Mouse (Mus musculus): ENCODE results near the gene Hes2. TPM values are rescaled to one million over a fixed set of nuclear protein-coding genes. Genes with fewer than 3 reads are reported as not detected.

The Hes2 gene
- polyA plus RNA-seq, 1 experiment from 2014 or later = 2.4 TPM

DNA sequence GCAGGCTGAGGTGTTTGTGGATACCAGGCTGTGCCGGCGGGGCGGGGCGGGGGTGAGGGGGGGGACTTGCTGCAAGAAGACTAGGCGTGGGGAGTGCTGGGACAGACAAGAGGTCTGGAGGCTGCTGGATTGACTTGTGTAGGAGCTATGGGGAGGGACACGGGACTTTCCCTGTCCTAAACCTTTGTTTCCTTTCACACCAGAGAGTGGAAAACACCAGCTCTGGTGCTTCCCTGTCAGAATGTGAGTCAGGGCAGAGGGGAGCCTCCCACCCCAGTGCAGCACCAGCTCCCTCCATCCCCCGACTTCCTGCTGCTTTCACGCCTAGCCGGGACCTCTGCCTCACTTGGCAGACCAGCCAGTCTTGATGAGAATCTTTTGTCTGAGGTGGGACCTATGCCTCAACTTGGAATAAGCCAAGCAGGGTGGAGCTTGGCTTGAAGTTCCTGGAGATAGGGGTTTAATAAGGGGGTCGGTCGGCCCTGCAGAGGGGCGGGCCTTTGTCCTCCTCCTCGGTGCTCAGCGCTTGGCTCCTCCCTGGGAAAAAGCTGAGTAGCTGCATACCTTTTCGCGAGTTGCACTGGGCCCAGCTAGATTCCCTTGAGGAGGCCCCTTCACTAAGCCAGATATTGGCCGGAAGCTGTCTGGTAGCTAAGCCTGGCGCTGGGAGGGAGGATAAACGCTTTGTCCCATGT, 27.0 kb downstream of the Hes2 start:
- Histone ChIP-seq H3K4me1 (peaks cover 29% of the 10 kb centered on the region), H3K9ac (peak overlapping the region; percentile 48), H3K27ac (peak overlapping the region; percentile 76), H3K36me3 (no peaks in the 10 kb centered on the region), H3K4me3 (peak overlapping the region; percentile 10; the same call in 1 of the 2 replicates), H3K9me3 (replicated peaks) (no peaks in the 10 kb centered on the region), H3K4me2 (replicated peaks) (peak overlapping the region; percentile 45), H3K27me3 (no peaks in the 10 kb centered on the region)
- peak; percentile 55 for ATAC-seq (ENCODE audit: low FRiP score)
- 3% methylated on average over 19 of the region's 19 CpGs for WGBS

GRCm38 (mm10) chr4:152186205-152187082, 27.8 kb downstream of the Hes2 start:
- peak overlapping the region; percentile 45 for H3K4me2 ChIP-seq (replicated peaks)
- WGBS = 42% methylated on average over 14 of the region's 14 CpGs
- no peaks in the 10 kb centered on the region for H3K36me3 ChIP-seq
- no peaks in the 10 kb centered on the region for H3K27me3 ChIP-seq
- ATAC-seq (ENCODE audit: low FRiP score) = 0 out of 2 replicates have a peak, but pooled peaks have one; percentile 29
- peak overlapping the region; percentile 76 for H3K27ac ChIP-seq
- no peaks in the 10 kb centered on the region for H3K9me3 ChIP-seq (replicated peaks)
- H3K9ac ChIP-seq = peak overlapping the region; percentile 48; the same call in 1 of the 2 replicates
- peak overlapping the region; percentile 10; the same call in 1 of the 2 replicates for H3K4me3 ChIP-seq
- H3K4me1 ChIP-seq = peaks cover 34% of the 10 kb centered on the region

DNA sequence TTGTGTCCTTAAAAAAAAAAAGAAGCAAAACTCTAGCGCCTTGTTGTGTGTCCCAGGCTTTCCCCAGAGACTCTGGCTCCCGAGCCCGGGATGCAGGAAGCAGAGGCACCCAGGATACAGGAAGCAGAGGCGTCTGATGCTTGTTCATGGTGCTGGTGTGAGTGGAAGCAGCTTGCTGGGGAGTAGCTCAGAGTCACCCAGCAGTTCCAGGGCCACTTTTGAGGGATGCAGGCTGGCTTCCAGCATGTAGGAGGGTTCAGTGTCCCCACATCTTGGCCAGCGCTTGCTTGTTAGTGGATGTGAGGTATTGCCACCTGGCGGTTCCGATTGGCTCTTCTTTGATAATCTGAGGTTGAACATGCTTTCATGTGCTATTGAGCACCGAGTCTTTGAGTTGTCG, 28.5 kb downstream of the Hes2 start:
- no peaks in the 10 kb centered on the region for H3K27me3 ChIP-seq
- no peak for ATAC-seq (ENCODE audit: low FRiP score)
- H3K4me2 ChIP-seq (replicated peaks) = no peak overlapping the region
- 87% methylated on average over 9 of the region's 9 CpGs for WGBS
- no peak overlapping the region for H3K9ac ChIP-seq
- H3K9me3 ChIP-seq (replicated peaks) = no peaks in the 10 kb centered on the region
- H3K36me3 ChIP-seq = no peaks in the 10 kb centered on the region
- no peak overlapping the region for H3K27ac ChIP-seq
- no peak overlapping the region for H3K4me3 ChIP-seq
- peaks cover 34% of the 10 kb centered on the region for H3K4me1 ChIP-seq

- no peak for ATAC-seq (ENCODE audit: low FRiP score)
- H3K4me2 ChIP-seq (replicated peaks) = no peak overlapping the region
- no peaks in the 10 kb centered on the region for H3K27me3 ChIP-seq
- H3K9ac ChIP-seq = no peak overlapping the region
- H3K27ac ChIP-seq = no peak overlapping the region
- no peaks in the 10 kb centered on the region for H3K36me3 ChIP-seq
- no peaks in the 10 kb centered on the region for H3K9me3 ChIP-seq (replicated peaks)
- H3K4me1 ChIP-seq = peaks cover 42% of the 10 kb centered on the region
- H3K4me3 ChIP-seq = no peak overlapping the region
- 94% methylated on average over 2 of the region's 2 CpGs for WGBS
Observed at GRCm38 (mm10) chr4:152188651-152189050, 30.0 kb downstream of the Hes2 start.

DNA sequence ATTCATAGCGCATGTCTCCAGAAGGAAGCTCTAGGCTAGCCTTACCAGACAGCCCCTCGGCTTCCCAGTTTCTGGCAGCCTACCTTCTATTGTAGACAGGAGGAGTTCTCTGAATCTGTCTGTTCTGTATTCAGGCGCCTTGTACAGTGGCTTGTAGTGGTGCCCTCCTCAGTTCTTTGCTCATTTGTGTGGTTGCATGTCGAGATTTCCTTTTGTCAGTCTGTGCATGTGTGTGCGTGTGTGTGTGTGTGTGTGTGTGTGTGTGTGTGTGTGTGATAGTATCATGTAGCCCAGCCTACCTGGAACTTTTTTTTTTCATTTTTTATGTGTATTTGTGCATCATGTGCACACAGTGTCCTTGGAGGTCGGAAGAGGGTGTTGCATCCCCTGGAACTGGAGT, 30.4 kb downstream of the Hes2 start:
- Histone ChIP-seq H3K4me2 (replicated peaks) (no peak overlapping the region), H3K36me3 (no peaks in the 10 kb centered on the region), H3K9ac (no peak overlapping the region), H3K9me3 (replicated peaks) (no peaks in the 10 kb centered on the region), H3K4me1 (peaks cover 42% of the 10 kb centered on the region), H3K27ac (no peak overlapping the region), H3K27me3 (no peaks in the 10 kb centered on the region), H3K4me3 (no peak overlapping the region)
- WGBS = 89% methylated on average over 6 of the region's 6 CpGs
- ATAC-seq (ENCODE audit: low FRiP score) = no peak

GRCm38 (mm10) chr4:152189691-152190090, 31.0 kb downstream of the Hes2 start:
- H3K4me2 ChIP-seq (replicated peaks) = no peak overlapping the region
- no peak for ATAC-seq (ENCODE audit: low FRiP score)
- peaks cover 42% of the 10 kb centered on the region for H3K4me1 ChIP-seq
- 85% methylated on average over 4 of the region's 4 CpGs for WGBS
- no peaks in the 10 kb centered on the region for H3K9me3 ChIP-seq (replicated peaks)
- H3K27ac ChIP-seq = no peak overlapping the region
- H3K4me3 ChIP-seq = no peak overlapping the region
- H3K36me3 ChIP-seq = no peaks in the 10 kb centered on the region
- H3K9ac ChIP-seq = no peak overlapping the region
- no peaks in the 10 kb centered on the region for H3K27me3 ChIP-seq

GRCm38 (mm10) chr4:152190096-152190653, 31.5 kb downstream of the Hes2 start:
- WGBS = 72% methylated on average over 11 of the region's 11 CpGs
- Histone ChIP-seq H3K27ac (no peak overlapping the region), H3K27me3 (no peaks in the 10 kb centered on the region), H3K4me2 (replicated peaks) (no peak overlapping the region), H3K36me3 (no peaks in the 10 kb centered on the region), H3K4me3 (no peak overlapping the region), H3K9me3 (replicated peaks) (no peaks in the 10 kb centered on the region), H3K9ac (no peak overlapping the region), H3K4me1 (peaks cover 37% of the 10 kb centered on the region)
- no peak for ATAC-seq (ENCODE audit: low FRiP score)

GRCm38 (mm10) chr4:152190701-152191100, 32.0 kb downstream of the Hes2 start:
- no peak for ATAC-seq (ENCODE audit: low FRiP score)
- no peak overlapping the region for H3K27ac ChIP-seq

DNA sequence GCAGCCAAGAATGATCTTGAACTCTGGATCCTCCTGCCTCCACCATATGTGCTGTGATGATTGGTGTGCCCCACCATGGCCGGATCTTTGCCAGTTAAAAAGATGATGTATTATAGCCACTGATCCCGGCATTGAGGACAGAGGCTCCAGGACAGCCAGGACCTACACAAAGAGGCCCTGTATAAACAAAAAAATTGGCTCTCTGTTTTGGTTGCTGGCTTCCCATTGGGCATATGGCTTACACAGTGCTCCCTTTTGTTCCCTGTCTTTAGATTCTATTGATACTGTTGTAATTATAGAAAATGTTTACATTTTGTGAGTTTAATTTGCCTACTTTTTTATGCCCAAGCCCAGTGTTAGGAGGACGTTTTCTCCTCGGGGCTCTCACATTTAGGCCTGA, 33.9 kb downstream of the Hes2 start:
- no peaks in the 10 kb centered on the region for H3K27me3 ChIP-seq
- no peak overlapping the region for H3K4me3 ChIP-seq
- no peaks in the 10 kb centered on the region for H3K36me3 ChIP-seq
- peak overlapping the region; percentile 37 for H3K27ac ChIP-seq
- no peaks in the 10 kb centered on the region for H3K9me3 ChIP-seq (replicated peaks)
- H3K9ac ChIP-seq = no peak overlapping the region
- H3K4me1 ChIP-seq = peaks cover 18% of the 10 kb centered on the region
- H3K4me2 ChIP-seq (replicated peaks) = no peak overlapping the region
- WGBS = 38% methylated on average over 4 of the region's 4 CpGs
- ATAC-seq (ENCODE audit: low FRiP score) = 0 out of 2 replicates have a peak, but pooled peaks have one; percentile 26

More at GRCm38 (mm10) chr4:152190701-152191100, 32.0 kb downstream of the Hes2 start:
- Histone ChIP-seq H3K27me3 (no peaks in the 10 kb centered on the region), H3K4me3 (no peak overlapping the region), H3K9ac (no peak overlapping the region), H3K4me2 (replicated peaks) (no peak overlapping the region), H3K9me3 (replicated peaks) (no peaks in the 10 kb centered on the region), H3K4me1 (peaks cover 32% of the 10 kb centered on the region), H3K36me3 (no peaks in the 10 kb centered on the region)
- 78% methylated on average over 5 of the region's 5 CpGs for WGBS

DNA sequence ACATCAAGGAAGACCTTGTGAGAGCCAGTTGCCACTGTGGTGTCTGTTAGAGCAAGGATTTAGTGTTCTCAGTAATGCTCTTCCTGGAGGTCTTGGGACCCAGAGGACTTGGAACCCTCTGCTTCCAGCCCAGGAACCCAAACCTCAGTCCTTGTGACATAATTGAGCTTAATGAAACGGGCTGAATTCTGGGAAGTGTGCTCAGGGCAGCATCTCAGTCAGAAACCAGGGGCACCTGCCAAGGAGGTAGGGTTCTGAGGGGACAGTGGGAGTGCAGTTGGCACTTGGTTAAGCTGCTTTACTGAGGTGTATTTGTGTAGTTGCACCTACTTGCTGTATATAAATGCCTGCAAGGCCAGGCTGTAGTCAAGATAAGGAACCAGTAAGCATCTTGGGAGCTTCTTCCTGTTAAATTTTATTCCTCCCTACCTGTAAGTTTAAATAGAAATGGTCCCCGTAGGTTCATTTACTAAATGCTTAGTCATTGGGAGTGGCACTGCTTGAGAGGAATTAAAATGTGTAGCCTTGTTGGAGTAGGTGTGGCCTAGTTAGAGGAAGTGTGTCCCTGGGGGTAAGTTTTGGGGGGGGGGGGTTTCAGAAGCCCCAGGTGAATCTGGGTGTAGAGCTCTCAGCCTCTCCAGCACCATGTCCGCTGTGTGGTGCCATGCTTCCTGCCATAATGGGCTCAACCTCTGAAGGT, 36.0 kb downstream of the Hes2 start:
- WGBS = 87% methylated on average over 3 of the region's 3 CpGs
- Histone ChIP-seq H3K4me3 (no peak overlapping the region), H3K36me3 (no peaks in the 10 kb centered on the region), H3K27ac (no peak overlapping the region), H3K4me2 (replicated peaks) (no peak overlapping the region), H3K27me3 (no peaks in the 10 kb centered on the region), H3K4me1 (peaks cover 18% of the 10 kb centered on the region), H3K9me3 (replicated peaks) (no peaks in the 10 kb centered on the region), H3K9ac (no peak overlapping the region)
- ATAC-seq (ENCODE audit: low FRiP score) = no peak

DNA sequence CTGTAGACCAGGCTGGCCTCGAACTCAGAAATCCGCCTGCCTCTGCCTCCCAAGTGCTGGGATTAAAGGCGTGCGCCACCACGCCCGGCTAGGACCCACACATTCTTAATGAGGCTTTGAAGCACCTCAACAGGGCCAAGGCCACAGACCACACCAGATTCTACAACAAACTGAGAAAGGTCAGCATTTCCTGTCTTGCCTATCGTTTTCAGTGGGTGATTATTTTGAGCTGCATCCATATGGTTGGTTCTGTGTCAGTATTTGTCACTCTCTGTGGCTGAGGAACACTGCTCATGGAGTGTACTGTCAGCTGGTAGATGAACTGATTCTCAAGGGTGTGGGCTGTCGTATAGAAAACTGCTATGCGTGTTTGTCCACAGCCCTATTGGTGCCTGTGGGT, 37.6 kb downstream of the Hes2 start:
- no peak for ATAC-seq (ENCODE audit: low FRiP score)

DNA sequence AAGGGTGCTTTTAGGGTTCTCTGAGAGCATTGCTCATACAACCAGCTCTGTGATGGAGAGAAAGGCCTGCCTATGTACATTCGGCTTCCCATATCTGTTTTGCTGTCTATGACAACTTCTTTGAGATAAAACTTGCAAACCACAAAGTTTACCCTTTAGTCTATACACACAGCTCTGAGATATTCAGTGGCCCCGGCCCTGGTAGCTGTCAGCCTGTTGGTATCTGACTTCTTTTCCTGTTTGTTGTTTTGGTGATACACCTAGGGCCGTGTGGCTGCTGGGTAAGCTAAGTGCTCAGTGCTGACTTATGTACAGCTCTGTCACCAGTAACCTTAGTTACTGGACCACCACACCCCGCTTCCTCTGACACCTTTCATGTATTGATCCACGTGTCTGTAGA, 38.9 kb downstream of the Hes2 start:
- Histone ChIP-seq H3K4me3 (no peak overlapping the region), H3K36me3 (no peaks in the 10 kb centered on the region), H3K27ac (no peak overlapping the region), H3K4me2 (replicated peaks) (no peak overlapping the region), H3K9me3 (replicated peaks) (no peaks in the 10 kb centered on the region), H3K4me1 (peaks cover 7% of the 10 kb centered on the region), H3K27me3 (no peaks in the 10 kb centered on the region), H3K9ac (no peak overlapping the region)
- WGBS = 81% methylated on average over 5 of the region's 5 CpGs
- ATAC-seq (ENCODE audit: low FRiP score) = no peak

More for the DNA sequence above, 37.6 kb downstream of the Hes2 start:
- Histone ChIP-seq H3K27me3 (no peaks in the 10 kb centered on the region), H3K4me3 (no peak overlapping the region), H3K4me1 (peaks cover 8% of the 10 kb centered on the region), H3K27ac (no peak overlapping the region), H3K9me3 (replicated peaks) (no peaks in the 10 kb centered on the region), H3K36me3 (no peaks in the 10 kb centered on the region), H3K4me2 (replicated peaks) (no peak overlapping the region), H3K9ac (no peak overlapping the region)
- WGBS = 95% methylated on average over 8 of the region's 9 CpGs

Measured in hindbrain, embryonic 12.5 days (tissue).